ENCODE assay signal across 15 mouse cellular contexts in the genomic region with DNA sequence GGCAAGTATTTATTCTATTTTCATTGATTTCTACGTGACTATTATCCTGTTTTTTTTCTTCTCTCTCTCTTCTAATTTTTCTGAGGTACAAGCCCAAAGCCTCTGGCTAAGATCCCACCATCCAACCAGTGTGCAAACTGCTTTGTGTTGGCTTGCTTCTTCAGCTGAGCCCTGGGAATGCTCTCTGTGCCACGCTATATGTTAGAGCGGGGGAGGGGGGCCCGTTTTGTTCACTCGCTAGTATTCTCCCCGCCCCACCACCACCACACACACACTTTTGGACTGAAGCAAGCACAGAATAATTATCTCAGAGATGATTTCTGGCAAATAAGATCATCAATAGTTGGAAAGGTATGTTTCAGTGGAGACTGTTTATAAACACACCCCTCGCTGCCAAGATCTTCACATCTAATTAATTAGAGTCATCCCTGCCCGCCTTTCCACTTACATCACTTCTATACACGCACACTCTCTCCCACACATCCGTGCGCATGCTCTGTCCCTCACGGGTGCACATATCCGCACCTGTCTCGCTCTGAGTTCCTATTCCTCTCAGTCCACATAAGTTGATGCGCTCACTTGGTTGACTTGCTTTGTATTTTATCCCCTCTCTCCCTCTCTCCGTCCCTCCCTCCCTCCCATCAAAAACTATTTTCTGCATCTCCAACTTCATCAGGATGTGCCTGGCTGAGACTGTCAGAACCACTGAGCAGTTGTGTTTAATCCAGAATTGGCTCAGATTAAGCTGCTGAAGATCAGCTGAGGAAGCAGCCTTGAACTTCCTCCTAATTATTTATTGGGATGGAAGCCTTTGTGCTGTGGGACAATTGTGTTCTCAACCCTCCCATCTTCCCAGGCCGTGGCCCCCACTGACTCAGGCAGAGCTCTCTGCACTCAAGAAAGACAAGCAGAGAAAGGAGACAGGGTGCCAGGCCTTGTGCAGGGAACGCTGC.
A peak's percentile ranks its signal among the peaks of the same experiment; 100 is the strongest.
DNase-seq lines count a peak whose midpoint lies in the region; ATAC-seq lines count a peak whose summit lies in the region.
"Had no signal": no experiment of that assay in that cellular context is flagged by ENCODE, and none has a peak within 500 bp of the region (broad histone marks: within the 10 kb centered on the region; RNA-seq: fewer than 3 reads in every experiment).

No protein-coding gene starts in this region.

- no peak overlapping the region for H3K4me3 ChIP-seq in midbrain, embryonic 12.5 days
- H3K4me3 ChIP-seq in midbrain, embryonic 11.5 days (ENCODE audit: low read depth, low read length), result no peak overlapping the region
- H3K4me3 ChIP-seq in hindbrain, embryonic 11.5 days (ENCODE audit: low read depth, low read length), result no peak overlapping the region
- H3K4me3 ChIP-seq in neural tube, embryonic 15.5 days (replicated peaks), result no peak overlapping the region
- no peak overlapping the region for H3K4me3 ChIP-seq in kidney, embryonic 15.5 days (replicated peaks)
- H3K4me3 ChIP-seq: limb, embryonic 12.5 days; liver, embryonic 15.5 days had no signal

- H3K36me3 ChIP-seq in midbrain, embryonic 12.5 days, result no peaks in the 10 kb centered on the region
- no peaks in the 10 kb centered on the region for H3K36me3 ChIP-seq in midbrain, embryonic 11.5 days (ENCODE audit: control insufficient read depth, insufficient read depth, low read length)
- H3K36me3 ChIP-seq in hindbrain, embryonic 11.5 days (ENCODE audit: control insufficient read depth, insufficient read depth, low read length), result no peaks in the 10 kb centered on the region
- no peaks in the 10 kb centered on the region for H3K36me3 ChIP-seq in neural tube, embryonic 15.5 days
- no peaks in the 10 kb centered on the region for H3K36me3 ChIP-seq in kidney, embryonic 15.5 days
- H3K36me3 ChIP-seq: limb, embryonic 12.5 days; liver, embryonic 15.5 days had no signal

- peaks cover 14% of the 10 kb centered on the region; the same call in 1 of the 2 replicates for H3K4me1 ChIP-seq in midbrain, embryonic 12.5 days
- peaks cover 7% of the 10 kb centered on the region for H3K4me1 ChIP-seq in midbrain, embryonic 11.5 days (ENCODE audit: control insufficient read depth, insufficient read depth, low read length)
- H3K4me1 ChIP-seq in hindbrain, embryonic 11.5 days (replicated peaks; ENCODE audit: control insufficient read depth, insufficient read depth, low read length), result no peaks in the 10 kb centered on the region
- H3K4me1 ChIP-seq in neural tube, embryonic 15.5 days, result peaks cover 10% of the 10 kb centered on the region; the same call in 1 of the 2 replicates
- no peaks in the 10 kb centered on the region for H3K4me1 ChIP-seq in kidney, embryonic 15.5 days
- H3K4me1 ChIP-seq: limb, embryonic 12.5 days; liver, embryonic 15.5 days had no signal

- 68% methylated on average over 18 of the region's 18 CpGs for WGBS in midbrain, embryonic 12.5 days
- 66% methylated on average over 18 of the region's 18 CpGs for WGBS in midbrain, embryonic 11.5 days
- WGBS in hindbrain, embryonic 11.5 days, result 71% methylated on average over 18 of the region's 18 CpGs
- whole genome bisulfite sequencing in neural tube, embryonic 15.5 days, result 59% methylated on average over 18 of the region's 18 CpGs
- WGBS in kidney, embryonic 15.5 days, result 75% methylated on average over 18 of the region's 18 CpGs

- peak; percentile 66; the same call in 1 of the 2 replicates for ATAC-seq in midbrain, embryonic 12.5 days (ENCODE audit: low FRiP score, low read depth)
- no peak for ATAC-seq in midbrain, embryonic 11.5 days (ENCODE audit: low FRiP score)
- ATAC-seq in hindbrain, embryonic 11.5 days (ENCODE audit: low FRiP score), result no peak
- ATAC-seq in neural tube, embryonic 15.5 days (ENCODE audit: low FRiP score), result peak; percentile 59; the same call in 1 of the 2 replicates
- no peak for ATAC-seq in kidney, embryonic 15.5 days (replicated peaks; ENCODE audit: low FRiP score)
- ATAC-seq: Patski had no signal

- 0 out of 2 replicates have a peak, but pooled peaks cover 8% of the 10 kb centered on the region for H3K27me3 ChIP-seq in midbrain, embryonic 12.5 days
- no peaks in the 10 kb centered on the region for H3K27me3 ChIP-seq in midbrain, embryonic 11.5 days (ENCODE audit: control insufficient read depth, insufficient read depth, low read length)
- H3K27me3 ChIP-seq in hindbrain, embryonic 11.5 days (ENCODE audit: control insufficient read depth, insufficient read depth, low read length), result no peaks in the 10 kb centered on the region
- H3K27me3 ChIP-seq in neural tube, embryonic 15.5 days (replicated peaks), result no peaks in the 10 kb centered on the region
- no peaks in the 10 kb centered on the region for H3K27me3 ChIP-seq in kidney, embryonic 15.5 days
- H3K27me3 ChIP-seq: limb, embryonic 12.5 days; liver, embryonic 15.5 days; Patski had no signal

- DNase-seq in cerebellum, adult 9-10 months, result peak; percentile 36
- no peak for DNase-seq in cerebellum, adult 11 months
- DNase-seq in midbrain, embryonic 11.5 days (ENCODE audit: low spot score, missing footprints), result no peak
- peak; percentile 22 for DNase-seq in hindbrain, embryonic 11.5 days (ENCODE audit: low spot score)
- no peak for DNase-seq in thymus, postnatal 0 days (ENCODE audit: low spot score)
- DNase-seq: heart, adult 11 months; lung, postnatal 14 days; thymus, postnatal 14 days had no signal

- H3K9me3 ChIP-seq in midbrain, embryonic 12.5 days, result no peaks in the 10 kb centered on the region
- no peaks in the 10 kb centered on the region for H3K9me3 ChIP-seq in midbrain, embryonic 11.5 days (ENCODE audit: control insufficient read depth, low read length)
- H3K9me3 ChIP-seq in hindbrain, embryonic 11.5 days (ENCODE audit: control insufficient read depth, low read length), result no peaks in the 10 kb centered on the region
- no peaks in the 10 kb centered on the region for H3K9me3 ChIP-seq in neural tube, embryonic 15.5 days (replicated peaks)
- H3K9me3 ChIP-seq in kidney, embryonic 15.5 days (replicated peaks), result no peaks in the 10 kb centered on the region
- H3K9me3 ChIP-seq: limb, embryonic 12.5 days; liver, embryonic 15.5 days had no signal

- no peak overlapping the region for H3K4me2 ChIP-seq in midbrain, embryonic 12.5 days (replicated peaks)
- H3K4me2 ChIP-seq in midbrain, embryonic 11.5 days, result no peak overlapping the region
- no peak overlapping the region for H3K4me2 ChIP-seq in hindbrain, embryonic 11.5 days (replicated peaks; ENCODE audit: low read depth, low read length)
- peak overlapping the region; percentile 13; the same call in 1 of the 2 replicates for H3K4me2 ChIP-seq in neural tube, embryonic 15.5 days
- H3K4me2 ChIP-seq in kidney, embryonic 15.5 days, result no peak overlapping the region
- H3K4me2 ChIP-seq: limb, embryonic 12.5 days; liver, embryonic 15.5 days had no signal

- H3K9ac ChIP-seq in midbrain, embryonic 12.5 days (replicated peaks), result no peak overlapping the region
- no peak overlapping the region for H3K9ac ChIP-seq in midbrain, embryonic 11.5 days (ENCODE audit: low read length)
- H3K9ac ChIP-seq in hindbrain, embryonic 11.5 days (ENCODE audit: low read depth, low read length), result no peak overlapping the region
- H3K9ac ChIP-seq in neural tube, embryonic 15.5 days (replicated peaks), result no peak overlapping the region
- no peak overlapping the region for H3K9ac ChIP-seq in kidney, embryonic 15.5 days
- H3K9ac ChIP-seq: limb, embryonic 12.5 days; liver, embryonic 15.5 days had no signal

- H3K27ac ChIP-seq in midbrain, embryonic 12.5 days (replicated peaks), result no peak overlapping the region
- no peak overlapping the region for H3K27ac ChIP-seq in midbrain, embryonic 11.5 days (ENCODE audit: low read depth, low read length)
- H3K27ac ChIP-seq in hindbrain, embryonic 11.5 days (ENCODE audit: low read depth, low read length), result no peak overlapping the region
- no peak overlapping the region for H3K27ac ChIP-seq in neural tube, embryonic 15.5 days (replicated peaks)
- H3K27ac ChIP-seq in kidney, embryonic 15.5 days, result no peak overlapping the region
- H3K27ac ChIP-seq: kidney, postnatal 0 days; limb, embryonic 12.5 days; liver, embryonic 15.5 days had no signal

Comparison
In these comparisons a context has a peak if more than half of its experiments do, and no peak if none do; other contexts are left out.
1. DNase-seq: peak in cerebellum, adult 9-10 months (single experiment) and hindbrain, embryonic 11.5 days (single experiment); none in cerebellum, adult 11 months (single experiment), midbrain, embryonic 11.5 days (single experiment) and thymus, postnatal 0 days (single experiment).
2. ATAC-seq: peak in midbrain, embryonic 12.5 days (single experiment) and neural tube, embryonic 15.5 days (single experiment); none in midbrain, embryonic 11.5 days (single experiment), hindbrain, embryonic 11.5 days (single experiment) and kidney, embryonic 15.5 days (single experiment).